Mouse (Mus musculus) intestine, embryonic 14.5 days (tissue): ENCODE data around the gene Vmn1r210. TPM values are rescaled to one million over a fixed set of nuclear protein-coding genes. Genes with fewer than 3 reads are reported as not detected.
"Not testable (repeated sequence)": the region's sequence is repeated elsewhere in the genome, so short reads cannot be mapped to it uniquely, and the experiment has no call there.

Experiments used
- ATAC-seq: fragments of 200-750 bp; cut with Nextera tagmentation; replicated peaks from 2 replicates; pipeline ENCODE4 v1.8.0; 2017; ENCODE audit warnings: low read depth, moderate number of reproducible peaks, moderate TSS enrichment, moderate library complexity; ENCODE audit not compliant: low FRiP score, low TSS enrichment
- DNase-seq: peaks from one replicate; pipeline ENCODE4 v3.0.0-alpha.2; 2018; ENCODE audit warnings: low spot score
- H3K27ac ChIP-seq: fragments of 300-500 bp; sonication (generic); 2 replicates; pipeline ENCODE4 v1.5.1; 2014; ENCODE audit warnings: low read depth, mild to moderate bottlenecking, control low read depth
- H3K27me3 ChIP-seq: fragments of 300-500 bp; sonication (generic); replicated peaks from 2 replicates; pipeline ENCODE4 v1.6.1; 2014; ENCODE audit warnings: low read length, control low read depth; ENCODE audit not compliant: control insufficient read depth, insufficient read depth
- H3K36me3 ChIP-seq: fragments of 300-500 bp; sonication (generic); 2 replicates; pipeline ENCODE4 v1.6.1; 2014; ENCODE audit warnings: low read length, control low read depth; ENCODE audit not compliant: control insufficient read depth, insufficient read depth
- H3K4me1 ChIP-seq: fragments of 300-500 bp; sonication (generic); replicated peaks from 2 replicates; pipeline ENCODE4 v1.6.1; 2014; ENCODE audit warnings: low read length, control low read depth, mixed read lengths; ENCODE audit not compliant: control insufficient read depth, insufficient read depth
- H3K4me2 ChIP-seq: fragments of 300-500 bp; sonication (generic); 2 replicates; pipeline ENCODE4 v1.6.1; 2014; ENCODE audit warnings: low read length
- H3K4me3 ChIP-seq: fragments of 300-500 bp; sonication (generic); 2 replicates; pipeline ENCODE4 v1.5.1; 2014; ENCODE audit warnings: low read depth, low read length, control low read depth, mixed read lengths
- H3K9ac ChIP-seq: fragments of 300-500 bp; sonication (generic); 2 replicates; pipeline ENCODE4 v1.6.1; 2014; ENCODE audit warnings: mild to moderate bottlenecking, low read length
- H3K9me3 ChIP-seq: fragments of 300-500 bp; sonication (generic); 2 replicates; pipeline ENCODE4 v1.6.1; 2016; ENCODE audit warnings: low read length, control low read depth; ENCODE audit not compliant: control insufficient read depth
- WGBS: fragments of 180-500 bp; shearing (Covaris S2); extraction: QIAGEN DNeasy Blood & Tissue Kit; methylation state at CpG from one replicate; pipeline ENCODE4 v1.1.7; 2014; 5-methylcytosine and 5-hydroxymethylcytosine counted together
- polyA plus RNA-seq: library from polyadenylated mRNA; unstranded; fragments of >200 nt; fragmentation: Nextera tagmentation; extraction: Ambion mirVana; gene quantifications from 2 replicates; pipeline ENCODE4 v1.2.1, GENCODE M21; 2014

Gene Vmn1r210
- polyA plus RNA-seq = not detected in 2 replicates

- Histone ChIP-seq H3K27me3 (no peaks in the 10 kb centered on the region), H3K4me2 (no peak within 1 kb of the TSS), H3K27ac (no peak within 1 kb of the TSS), H3K9ac (no peak within 1 kb of the TSS), H3K4me1 (no peaks in the 10 kb centered on the region), H3K9me3 (no peaks in the 10 kb centered on the region), H3K36me3 (no peaks in the 10 kb centered on the region), H3K4me3 (no peak within 1 kb of the TSS)
- no peak for ATAC-seq
- DNase-seq = no peak
- 56% methylated on average over 4 of the region's 4 CpGs for WGBS
These were observed at the start of gene Vmn1r210 for GRCm38 (mm10) chr13:22831248-22831647. Gene Vmn1r210 (minus strand): TSS chr13:22831348.

GRCm38 (mm10) chr13:22879257-22879656 lies 48.1 kb upstream of the Vmn1r210 start:
- 93% methylated on average over 1 of the region's 1 CpGs for WGBS
- H3K36me3 ChIP-seq = no peaks in the 10 kb centered on the region

GRCm38 (mm10) chr13:22857461-22857860 lies 26.3 kb upstream of the Vmn1r210 start, which contains the start of gene Vmn1r211:
Gene Vmn1r211 (minus strand): TSS chr13:22857561.
- H3K36me3 ChIP-seq = no peaks in the 10 kb centered on the region
- DNase-seq (no peak), ATAC-seq (no peak)
- H3K9me3 ChIP-seq = no peaks in the 10 kb centered on the region
- H3K4me3 ChIP-seq = no peak within 1 kb of the TSS
- H3K27ac ChIP-seq = no peak within 1 kb of the TSS
- H3K27me3 ChIP-seq = no peaks in the 10 kb centered on the region
- no peak within 1 kb of the TSS for H3K9ac ChIP-seq
- H3K4me2 ChIP-seq = no peak within 1 kb of the TSS
- H3K4me1 ChIP-seq = no peaks in the 10 kb centered on the region
- 54% methylated on average over 1 of the region's 1 CpGs for WGBS

More at GRCm38 (mm10) chr13:22879257-22879656, 48.1 kb upstream of the Vmn1r210 start:
- Histone ChIP-seq H3K4me1 (no peaks in the 10 kb centered on the region), H3K9me3 (no peaks in the 10 kb centered on the region), H3K27ac (no peak overlapping the region), H3K9ac (no peak overlapping the region), H3K27me3 (no peaks in the 10 kb centered on the region), H3K4me2 (no peak overlapping the region), H3K4me3 (no peak overlapping the region)
- ATAC-seq (no peak), DNase-seq (no peak)

- no peak overlapping the region for H3K4me2 ChIP-seq
- H3K36me3 ChIP-seq = no peaks in the 10 kb centered on the region
- H3K27ac ChIP-seq = no peak overlapping the region
- H3K27me3 ChIP-seq = no peaks in the 10 kb centered on the region
- no peaks in the 10 kb centered on the region for H3K9me3 ChIP-seq
- ATAC-seq = no peak
- H3K9ac ChIP-seq = no peak overlapping the region
- DNase-seq = no peak
- WGBS = 71% methylated on average over 4 of the region's 4 CpGs
- no peaks in the 10 kb centered on the region for H3K4me1 ChIP-seq
- no peak overlapping the region for H3K4me3 ChIP-seq
These were observed 23.6 kb upstream of the Vmn1r210 start for GRCm38 (mm10) chr13:22854760-22855159.

GRCm38 (mm10) chr13:22846798-22847197 lies 15.7 kb upstream of the Vmn1r210 start:
- no peak overlapping the region for H3K9ac ChIP-seq
- H3K4me2 ChIP-seq = no peak overlapping the region
- DNase-seq (no peak), ATAC-seq (no peak)
- 70% methylated on average over 1 of the region's 1 CpGs for WGBS
- no peaks in the 10 kb centered on the region for H3K4me1 ChIP-seq
- H3K9me3 ChIP-seq = no peaks in the 10 kb centered on the region
- H3K4me3 ChIP-seq = no peak overlapping the region
- no peak overlapping the region for H3K27ac ChIP-seq
- H3K27me3 ChIP-seq = no peaks in the 10 kb centered on the region
- H3K36me3 ChIP-seq = no peaks in the 10 kb centered on the region

- not testable (repeated sequence) for DNase-seq, H3K4me3 ChIP-seq, H3K27me3 ChIP-seq, H3K9ac ChIP-seq, H3K4me1 ChIP-seq, ATAC-seq, H3K9me3 ChIP-seq, H3K4me2 ChIP-seq, H3K36me3 ChIP-seq, H3K27ac ChIP-seq
- WGBS = 80% methylated on average over 3 of the region's 3 CpGs
These were observed 13.2 kb upstream of the Vmn1r210 start for GRCm38 (mm10) chr13:22844304-22844703.

GRCm38 (mm10) chr13:22829395-22829794 lies 1.8 kb downstream of the Vmn1r210 start:
- H3K27ac ChIP-seq, H3K27me3 ChIP-seq, H3K9me3 ChIP-seq, ATAC-seq, H3K9ac ChIP-seq, DNase-seq, H3K4me2 ChIP-seq, H3K4me1 ChIP-seq, H3K36me3 ChIP-seq, H3K4me3 ChIP-seq: not testable (repeated sequence)
- 31% methylated on average over 7 of the region's 7 CpGs for WGBS

GRCm38 (mm10) chr13:22821601-22822000 lies 9.5 kb downstream of the Vmn1r210 start:
- ATAC-seq, H3K4me3 ChIP-seq, H3K9ac ChIP-seq, H3K27ac ChIP-seq, DNase-seq, H3K4me1 ChIP-seq, H3K4me2 ChIP-seq, H3K27me3 ChIP-seq, H3K9me3 ChIP-seq, H3K36me3 ChIP-seq: not testable (repeated sequence)
- WGBS = 78% methylated on average over 1 of the region's 1 CpGs

GRCm38 (mm10) chr13:22809582-22809981 lies 21.6 kb downstream of the Vmn1r210 start, which contains the start of gene Vmn1r209:
Gene Vmn1r209 (minus strand): TSS chr13:22809682.
- ATAC-seq = not testable (repeated sequence)

More at GRCm38 (mm10) chr13:22809582-22809981, 21.6 kb downstream of the Vmn1r210 start, which contains the start of gene Vmn1r209:
- not testable (repeated sequence) for H3K27ac ChIP-seq, H3K4me3 ChIP-seq, H3K27me3 ChIP-seq, H3K4me2 ChIP-seq, H3K4me1 ChIP-seq, H3K36me3 ChIP-seq, H3K9ac ChIP-seq, DNase-seq, H3K9me3 ChIP-seq
